In genomic region chr3:27270160-27270962, GRCm38 (mm10) we compare ENCODE assay signal across 8 mouse cellular contexts. TPM values are rescaled to one million over a fixed set of nuclear protein-coding genes. Genes with fewer than 3 reads are reported as not detected.
DNase-seq lines count a peak whose midpoint lies in the region; ATAC-seq lines count a peak whose summit lies in the region.

No protein-coding gene starts in this region.

- 30% methylated on average over 11 of the region's 11 CpGs for whole genome bisulfite sequencing in liver, embryonic 11.5 days
- 33% methylated on average over 11 of the region's 11 CpGs for WGBS in heart, embryonic 16.5 days
- WGBS in limb, embryonic 13.5 days, result 36% methylated on average over 11 of the region's 11 CpGs
- WGBS in hindbrain, embryonic 14.5 days, result 41% methylated on average over 11 of the region's 11 CpGs

- no peak overlapping the region for H3K27ac ChIP-seq in liver, embryonic 11.5 days (ENCODE audit: low read depth, low read length)
- peak overlapping the region; percentile 79 for H3K27ac ChIP-seq in heart, embryonic 16.5 days (ENCODE audit: low read length)
- peak overlapping the region; percentile 16; the same call in 1 of the 2 replicates for H3K27ac ChIP-seq in limb, embryonic 13.5 days
- H3K27ac ChIP-seq in hindbrain, embryonic 14.5 days, result no peak overlapping the region

- no peak overlapping the region for H3K9ac ChIP-seq in liver, embryonic 11.5 days (ENCODE audit: low read depth, low read length)
- H3K9ac ChIP-seq in heart, embryonic 16.5 days (ENCODE audit: low read length), result no peak overlapping the region
- no peak overlapping the region for H3K9ac ChIP-seq in limb, embryonic 13.5 days
- H3K9ac ChIP-seq in hindbrain, embryonic 14.5 days, result no peak overlapping the region

- H3K4me1 ChIP-seq in liver, embryonic 11.5 days (replicated peaks; ENCODE audit: control insufficient read depth, insufficient read depth, low read length), result no peaks in the 10 kb centered on the region
- H3K4me1 ChIP-seq in heart, embryonic 16.5 days (ENCODE audit: control insufficient read depth, insufficient read depth, low read length), result 0 out of 2 replicates have a peak, but pooled peaks cover 3% of the 10 kb centered on the region
- peaks cover 8% of the 10 kb centered on the region; the same call in 1 of the 2 replicates for H3K4me1 ChIP-seq in limb, embryonic 13.5 days
- H3K4me1 ChIP-seq in hindbrain, embryonic 14.5 days (replicated peaks; ENCODE audit: control insufficient read depth, insufficient read depth, low read length), result no peaks in the 10 kb centered on the region

- no peaks in the 10 kb centered on the region for H3K36me3 ChIP-seq in liver, embryonic 11.5 days (ENCODE audit: control insufficient read depth, insufficient read depth, low read length)
- H3K36me3 ChIP-seq in heart, embryonic 16.5 days (ENCODE audit: control insufficient read depth, insufficient read depth), result no peaks in the 10 kb centered on the region
- no peaks in the 10 kb centered on the region for H3K36me3 ChIP-seq in limb, embryonic 13.5 days
- no peaks in the 10 kb centered on the region for H3K36me3 ChIP-seq in hindbrain, embryonic 14.5 days (replicated peaks; ENCODE audit: control insufficient read depth, insufficient read depth)

- H3K4me3 ChIP-seq in liver, embryonic 11.5 days (ENCODE audit: low read depth, low read length), result no peak overlapping the region
- no peak overlapping the region for H3K4me3 ChIP-seq in heart, embryonic 16.5 days (ENCODE audit: low read length)
- H3K4me3 ChIP-seq in limb, embryonic 13.5 days, result no peak overlapping the region
- H3K4me3 ChIP-seq in hindbrain, embryonic 14.5 days (replicated peaks; ENCODE audit: low read length), result no peak overlapping the region

- no peak overlapping the region for H3K4me2 ChIP-seq in liver, embryonic 11.5 days
- peak overlapping the region; percentile 39; the same call in 1 of the 2 replicates for H3K4me2 ChIP-seq in heart, embryonic 16.5 days (ENCODE audit: low read depth, low read length)
- no peak overlapping the region for H3K4me2 ChIP-seq in limb, embryonic 13.5 days (replicated peaks)
- no peak overlapping the region for H3K4me2 ChIP-seq in hindbrain, embryonic 14.5 days (replicated peaks)

- H3K9me3 ChIP-seq in liver, embryonic 11.5 days (ENCODE audit: control insufficient read depth, low read length), result no peaks in the 10 kb centered on the region
- no peaks in the 10 kb centered on the region for H3K9me3 ChIP-seq in heart, embryonic 16.5 days (replicated peaks; ENCODE audit: control insufficient read depth, low read length)
- no peaks in the 10 kb centered on the region for H3K9me3 ChIP-seq in limb, embryonic 13.5 days
- no peaks in the 10 kb centered on the region for H3K9me3 ChIP-seq in hindbrain, embryonic 14.5 days (ENCODE audit: control insufficient read depth, low read length)

- ATAC-seq in liver, embryonic 11.5 days (replicated peaks; ENCODE audit: low FRiP score), result no peak
- peak; percentile 56 for ATAC-seq in heart, embryonic 16.5 days (replicated peaks; ENCODE audit: extremely low read depth, insufficient read depth, low FRiP score)
- ATAC-seq in limb, embryonic 13.5 days (ENCODE audit: low FRiP score, low read depth), result peak; percentile 72; the same call in 1 of the 2 replicates
- no peak for ATAC-seq in hindbrain, embryonic 14.5 days (ENCODE audit: low FRiP score)

- peak; percentile 20 for DNase-seq in liver
- no peak for DNase-seq in liver, embryonic 11.5 days (ENCODE audit: low spot score)
- DNase-seq in adrenal gland, postnatal 10 days, result peak; percentile 71
- DNase-seq in retina, postnatal 1 day, result peak; percentile 60
- DNase-seq in layer of hippocampus, adult 8-10 months (ENCODE audit: low spot score in 2 of 2), result no peak
- DNase-seq in hindbrain, embryonic 14.5 days (ENCODE audit: low spot score), result no peak

- H3K27me3 ChIP-seq in liver, embryonic 11.5 days (replicated peaks; ENCODE audit: control insufficient read depth, insufficient read depth, low read length), result no peaks in the 10 kb centered on the region
- H3K27me3 ChIP-seq in heart, embryonic 16.5 days (ENCODE audit: control insufficient read depth, insufficient read depth, low read length), result no peaks in the 10 kb centered on the region
- H3K27me3 ChIP-seq in limb, embryonic 13.5 days, result no peaks in the 10 kb centered on the region
- no peaks in the 10 kb centered on the region for H3K27me3 ChIP-seq in hindbrain, embryonic 14.5 days (ENCODE audit: control insufficient read depth, insufficient read depth, low read length)

RNA-seq across cellular contexts. Expression of gene Tnfsf10, which starts 46.5 kb away (rescaled TPM):
- 0.03 and 0.05 TPM in 2 replicates for polyA plus RNA-seq in liver, embryonic 11.5 days (2014; fragmentation: Nextera tagmentation; extraction: Ambion mirVana)
- 10 to 100 TPM in 1 of 2 experiments, 1 to 10 TPM in 1; 8.0 to 15.0 TPM for total RNA-seq in adrenal gland, postnatal 10 days (2021)
- polyA plus RNA-seq in heart, embryonic 16.5 days (2015; fragmentation: Nextera tagmentation; extraction: Ambion mirVana), result 0.84 and 1.00 TPM in 2 replicates
- 0.09 and 0.14 TPM in 2 replicates for polyA plus RNA-seq in limb, embryonic 13.5 days (2015; fragmentation: Nextera tagmentation; extraction: Ambion mirVana)
- total RNA-seq in layer of hippocampus, adult 8-10 months (2022), result 1 to 10 TPM; 1.4 to 2.8 (median 2.2) TPM
- polyA plus RNA-seq in hindbrain, embryonic 14.5 days (2014; fragmentation: Nextera tagmentation; extraction: Ambion mirVana), result 0.08 and 0.14 TPM in 2 replicates

Comparison
In these comparisons a context has a peak if more than half of its experiments do, and no peak if none do; other contexts are left out.
1. DNase-seq: peak in liver (single experiment), adrenal gland, postnatal 10 days (single experiment) and retina, postnatal 1 day (single experiment); none in liver, embryonic 11.5 days (single experiment), layer of hippocampus, adult 8-10 months (0 of 2) and hindbrain, embryonic 14.5 days (single experiment).
2. ATAC-seq: peak in heart, embryonic 16.5 days (single experiment) and limb, embryonic 13.5 days (single experiment); none in liver, embryonic 11.5 days (single experiment) and hindbrain, embryonic 14.5 days (single experiment).
3. H3K27ac ChIP-seq: peak in heart, embryonic 16.5 days (single experiment) and limb, embryonic 13.5 days (single experiment); none in liver, embryonic 11.5 days (single experiment) and hindbrain, embryonic 14.5 days (single experiment).